In the genomic region with DNA sequence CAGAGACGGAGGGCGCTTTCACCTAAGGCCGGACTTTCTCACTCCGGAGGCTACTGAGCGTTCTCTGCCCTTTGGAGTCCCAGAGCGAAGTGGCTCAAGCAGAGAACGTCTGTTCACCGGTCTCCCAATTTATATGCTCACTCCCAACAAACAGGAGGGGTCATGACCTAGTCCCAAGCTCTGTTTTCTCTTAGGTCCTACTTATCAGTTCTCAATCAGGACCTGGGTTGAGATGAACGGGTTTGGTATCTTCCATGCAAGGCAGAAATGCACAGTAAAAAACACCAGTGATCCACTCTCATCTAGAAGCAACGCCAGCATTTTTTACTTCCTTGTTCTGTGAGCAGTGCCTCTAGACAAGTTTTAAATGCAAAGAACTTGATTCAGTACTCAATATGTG, we compare ENCODE assay signal across 13 mouse cellular contexts. TPM values are rescaled to one million over a fixed set of nuclear protein-coding genes. Genes with fewer than 3 reads are reported as not detected.
DNase-seq lines count a peak whose midpoint lies in the region; ATAC-seq lines count a peak whose summit lies in the region.
"Had no signal": no experiment of that assay in that cellular context is flagged by ENCODE, and none has a peak within 500 bp of the region (broad histone marks: within the 10 kb centered on the region; RNA-seq: fewer than 3 reads in every experiment).

A gene (minus strand): TSS at position 101 of the 400 bp plus-strand sequence.

- H3K4me1 ChIP-seq in liver, embryonic 11.5 days (replicated peaks; ENCODE audit: control insufficient read depth, insufficient read depth, low read length): no peaks in the 10 kb centered on the region
- H3K4me1 ChIP-seq in forebrain, embryonic 11.5 days (replicated peaks; ENCODE audit: control insufficient read depth, insufficient read depth, low read length): no peaks in the 10 kb centered on the region
- H3K4me1 ChIP-seq in intestine, embryonic 16.5 days (ENCODE audit: control insufficient read depth, insufficient read depth, low read length): no peaks in the 10 kb centered on the region
- no peaks in the 10 kb centered on the region for H3K4me1 ChIP-seq in neural tube, embryonic 13.5 days (replicated peaks)
- H3K4me1 ChIP-seq: megakaryocyte, embryonic 14.5 days had no signal

- DNase-seq in liver, embryonic 11.5 days (ENCODE audit: low spot score): no peak
- no peak for DNase-seq in liver
- DNase-seq in forebrain, embryonic 11.5 days (ENCODE audit: low spot score): no peak
- DNase-seq in ovary, postnatal 10 days (ENCODE audit: low spot score): no peak
- no peak for DNase-seq in spleen, postnatal 14 days (ENCODE audit: low spot score in 2 of 2)
- no peak for DNase-seq in left cerebral cortex, postnatal 14 days (ENCODE audit: low spot score in 2 of 2)
- DNase-seq: cerebellum, adult 18-20 months; right cerebral cortex, postnatal 14 days had no signal

- H3K27ac ChIP-seq in liver, embryonic 11.5 days (ENCODE audit: low read depth, low read length): no peak within 1 kb of the TSS
- no peak within 1 kb of the TSS for H3K27ac ChIP-seq in forebrain, embryonic 11.5 days (ENCODE audit: low read depth, low read length)
- no peak within 1 kb of the TSS for H3K27ac ChIP-seq in intestine, embryonic 16.5 days (ENCODE audit: low read length)
- H3K27ac ChIP-seq in neural tube, embryonic 13.5 days (replicated peaks): no peak within 1 kb of the TSS
- H3K27ac ChIP-seq: left cerebral cortex, adult 2 months had no signal

- H3K27me3 ChIP-seq in liver, embryonic 11.5 days (replicated peaks; ENCODE audit: control insufficient read depth, insufficient read depth, low read length): no peaks in the 10 kb centered on the region
- no peaks in the 10 kb centered on the region for H3K27me3 ChIP-seq in forebrain, embryonic 11.5 days (ENCODE audit: control insufficient read depth, insufficient read depth, low read length)
- no peaks in the 10 kb centered on the region for H3K27me3 ChIP-seq in intestine, embryonic 16.5 days (replicated peaks; ENCODE audit: control insufficient read depth, insufficient read depth, low read length)
- no peaks in the 10 kb centered on the region for H3K27me3 ChIP-seq in neural tube, embryonic 13.5 days
- H3K27me3 ChIP-seq: CH12.LX; megakaryocyte, embryonic 14.5 days had no signal

- H3K4me3 ChIP-seq in liver, embryonic 11.5 days (ENCODE audit: low read depth, low read length): no peak within 1 kb of the TSS
- no peak within 1 kb of the TSS for H3K4me3 ChIP-seq in forebrain, embryonic 11.5 days (ENCODE audit: low read depth, low read length)
- no peak within 1 kb of the TSS for H3K4me3 ChIP-seq in intestine, embryonic 16.5 days (ENCODE audit: low read length)
- no peak within 1 kb of the TSS for H3K4me3 ChIP-seq in neural tube, embryonic 13.5 days
- H3K4me3 ChIP-seq: left cerebral cortex, adult 2 months; megakaryocyte, embryonic 14.5 days had no signal

- WGBS in liver, embryonic 11.5 days: 61% methylated on average over 10 of the region's 10 CpGs
- WGBS in forebrain, embryonic 11.5 days: 74% methylated on average over 10 of the region's 10 CpGs
- 50% methylated on average over 10 of the region's 10 CpGs for WGBS in intestine, embryonic 16.5 days
- 70% methylated on average over 10 of the region's 10 CpGs for WGBS in neural tube, embryonic 13.5 days

- H3K36me3 ChIP-seq in liver, embryonic 11.5 days (ENCODE audit: control insufficient read depth, insufficient read depth, low read length): no peaks in the 10 kb centered on the region
- no peaks in the 10 kb centered on the region for H3K36me3 ChIP-seq in forebrain, embryonic 11.5 days (ENCODE audit: control insufficient read depth, insufficient read depth, low read length)
- H3K36me3 ChIP-seq in intestine, embryonic 16.5 days (ENCODE audit: control insufficient read depth, insufficient read depth, low read length): no peaks in the 10 kb centered on the region
- H3K36me3 ChIP-seq in neural tube, embryonic 13.5 days: no peaks in the 10 kb centered on the region

- H3K9me3 ChIP-seq in liver, embryonic 11.5 days (ENCODE audit: control insufficient read depth, low read length): no peaks in the 10 kb centered on the region
- no peaks in the 10 kb centered on the region for H3K9me3 ChIP-seq in forebrain, embryonic 11.5 days (ENCODE audit: control insufficient read depth, low read length)
- H3K9me3 ChIP-seq in intestine, embryonic 16.5 days (ENCODE audit: control insufficient read depth, low read length): no peaks in the 10 kb centered on the region
- H3K9me3 ChIP-seq in neural tube, embryonic 13.5 days: no peaks in the 10 kb centered on the region
- H3K9me3 ChIP-seq: megakaryocyte, embryonic 14.5 days had no signal

- H3K4me2 ChIP-seq in liver, embryonic 11.5 days: no peak within 1 kb of the TSS
- H3K4me2 ChIP-seq in forebrain, embryonic 11.5 days (ENCODE audit: low read depth, low read length, severe bottlenecking): no peak within 1 kb of the TSS
- H3K4me2 ChIP-seq in intestine, embryonic 16.5 days (ENCODE audit: low read depth, low read length): no peak within 1 kb of the TSS
- no peak within 1 kb of the TSS for H3K4me2 ChIP-seq in neural tube, embryonic 13.5 days

- no peak within 1 kb of the TSS for H3K9ac ChIP-seq in liver, embryonic 11.5 days (ENCODE audit: low read depth, low read length)
- no peak within 1 kb of the TSS for H3K9ac ChIP-seq in forebrain, embryonic 11.5 days (ENCODE audit: low read length)
- no peak within 1 kb of the TSS for H3K9ac ChIP-seq in intestine, embryonic 16.5 days (ENCODE audit: low read depth, low read length)
- H3K9ac ChIP-seq in neural tube, embryonic 13.5 days: no peak within 1 kb of the TSS

- no peak for ATAC-seq in liver, embryonic 11.5 days (replicated peaks; ENCODE audit: low FRiP score)
- ATAC-seq in forebrain, embryonic 11.5 days (replicated peaks; ENCODE audit: low FRiP score): no peak
- no peak for ATAC-seq in intestine, embryonic 16.5 days
- ATAC-seq in neural tube, embryonic 13.5 days (ENCODE audit: low read depth): no peak

- intact Hi-C loops in left cerebral cortex, postnatal 14 days (cut with DNase I): no loop called here

RNA-seq across cellular contexts. Expression of the gene that starts here (rescaled TPM):
- polyA plus RNA-seq in liver, embryonic 11.5 days (2014; fragmentation: Nextera tagmentation; extraction: Ambion mirVana): 39.7 and 46.5 TPM in 2 replicates
- polyA plus RNA-seq in forebrain, embryonic 11.5 days (2014; fragmentation: Nextera tagmentation; extraction: Ambion mirVana): 72.6 and 77.6 TPM in 2 replicates
- 11.3 and 11.6 TPM in 2 replicates for polyA plus RNA-seq in intestine, embryonic 16.5 days (2015; fragmentation: Nextera tagmentation; extraction: Ambion mirVana)
- polyA plus RNA-seq in neural tube, embryonic 13.5 days (2015; fragmentation: Nextera tagmentation; extraction: Ambion mirVana): 33.7 and 34.1 TPM in 2 replicates
- total RNA-seq in left cerebral cortex, postnatal 14 days (2021): 1 to 10 TPM; 5.3 to 5.5 TPM
- total RNA-seq: CH12.LX had no signal
